Mouse (Mus musculus) left cerebral cortex, postnatal 36 days (tissue): ENCODE measurements around the gene Ak1. TPM values are rescaled to one million over a fixed set of nuclear protein-coding genes. Genes with fewer than 3 reads are reported as not detected.

Source experiments
- DNase-seq, 2 experiments: peaks; one replicate each; pipeline ENCODE4 v3.0.0; 2021 to 2022; ENCODE audit warnings: low spot score in 2 of 2, mixed read lengths in 1 of 2
- intact Hi-C: fragments of 180-260 bp; cut with DNase I; formaldehyde crosslinking; loops from one replicate; pipeline ENCODE4 v1.15.1; 2025
- total RNA-seq, 2 experiments: library from RNA; stranded (reverse); gene quantifications; 2 replicates each; pipeline ENCODE4 v1.2.3; 2021

Gene Ak1
- total RNA-seq, 2 experiments from 2014 or later = 152 to 173 TPM

DNA sequence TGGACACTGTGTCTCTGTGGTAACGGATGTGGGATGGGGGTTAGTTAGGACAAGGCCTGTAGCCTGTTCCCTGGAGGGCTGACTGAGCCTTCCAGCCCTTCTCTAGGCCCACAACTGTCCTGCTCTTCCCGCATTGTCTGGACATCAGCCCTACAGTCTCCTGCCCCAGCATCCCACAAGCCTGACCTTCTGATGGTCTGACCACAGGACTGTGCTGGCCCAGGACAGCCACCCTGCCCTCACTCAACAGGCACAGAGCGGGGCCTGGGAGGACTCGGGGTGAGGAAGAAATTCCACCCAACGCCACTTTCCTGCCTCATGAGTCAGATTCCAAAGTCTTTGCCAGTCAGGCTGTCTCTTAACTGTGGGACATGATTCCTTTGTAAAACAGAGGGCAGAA is 23.9 kb upstream of the Ak1 start:
- intact Hi-C loops = no loop called here
- no peak for DNase-seq

DNA sequence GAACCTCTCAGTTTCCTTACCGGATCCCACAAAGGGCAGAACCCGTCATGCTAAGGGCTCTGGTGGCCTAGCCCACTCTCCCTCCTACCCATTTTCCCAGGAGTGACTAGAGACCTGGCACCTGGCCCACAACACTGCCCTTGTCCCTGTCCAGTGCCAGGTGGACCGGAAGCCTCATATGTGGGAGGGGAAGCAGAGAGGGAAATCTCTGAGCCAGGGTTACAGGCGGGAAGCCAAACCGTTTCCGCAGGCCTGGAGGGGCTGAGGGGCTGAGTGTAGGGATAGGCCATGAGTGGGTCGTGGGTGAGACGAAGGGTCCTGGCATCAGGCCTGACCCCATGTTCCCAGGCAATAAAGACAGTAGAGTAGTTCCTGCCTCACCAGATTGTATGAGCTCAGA is 23.1 kb upstream of the Ak1 start:
- no peak for DNase-seq

DNA sequence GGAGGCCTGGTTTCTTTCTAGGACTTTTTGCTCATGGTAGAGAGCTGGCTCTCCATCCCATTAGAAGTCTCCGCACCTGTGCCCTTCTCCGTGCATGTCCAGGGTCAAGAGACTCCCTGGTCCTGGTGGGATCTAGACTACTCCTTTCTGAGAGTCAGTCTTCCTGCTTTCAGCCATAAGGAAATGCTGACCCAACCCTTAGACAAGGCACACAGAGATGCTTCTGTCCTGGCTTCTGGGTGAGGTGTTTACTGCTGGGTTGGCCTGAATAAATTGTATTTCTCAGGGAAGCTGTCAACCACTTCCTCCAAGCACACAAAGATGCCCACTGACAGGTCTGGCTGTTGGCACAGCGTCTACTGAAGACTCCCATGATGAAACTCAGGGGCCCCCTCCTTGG is 22.1 kb upstream of the Ak1 start, which contains the start of gene St6galnac6:
Gene St6galnac6 (plus strand): TSS at position 301 of the 400 bp plus-strand sequence.
- DNase-seq = no peak
- intact Hi-C loops = no loop called here

More for the DNA sequence above, 23.1 kb upstream of the Ak1 start:
- intact Hi-C loops = no loop called here

DNA sequence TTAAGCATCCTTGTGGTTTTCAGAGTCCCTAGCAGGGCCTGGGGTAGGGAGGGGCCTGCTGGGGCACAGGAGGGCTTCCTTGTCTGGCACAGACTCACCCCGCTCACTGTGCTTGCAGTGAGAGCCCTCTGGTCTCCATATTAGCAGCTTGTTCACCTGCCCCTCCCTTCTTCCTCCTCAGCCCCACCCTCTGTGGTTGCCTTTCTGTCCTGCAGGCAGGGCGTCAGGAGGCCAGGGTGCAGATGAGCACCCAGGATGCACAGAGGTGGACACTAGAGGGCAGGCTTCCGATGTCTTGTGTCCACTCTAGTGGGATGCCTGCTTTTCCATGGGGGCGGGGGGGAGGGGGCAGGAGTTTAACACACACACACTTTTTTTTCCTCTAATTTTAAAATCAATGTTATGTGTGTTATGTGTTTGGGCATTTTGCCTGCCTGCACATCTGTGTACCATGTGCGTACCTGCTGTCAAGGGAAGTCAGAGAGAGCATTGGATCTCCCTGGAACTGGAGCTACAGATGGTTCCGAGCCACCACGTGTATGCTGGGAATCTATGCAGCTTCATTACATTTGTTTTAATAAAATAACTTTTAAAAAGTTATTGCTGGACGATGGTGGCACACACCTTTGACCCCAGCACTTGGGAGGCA is 20.0 kb upstream of the Ak1 start:
- DNase-seq = no peak
- intact Hi-C loops = loop anchor here (2.0 kb wide), 1 partner anchor 15 kb away; the partner anchor contains the start of gene St6galnac4

DNA sequence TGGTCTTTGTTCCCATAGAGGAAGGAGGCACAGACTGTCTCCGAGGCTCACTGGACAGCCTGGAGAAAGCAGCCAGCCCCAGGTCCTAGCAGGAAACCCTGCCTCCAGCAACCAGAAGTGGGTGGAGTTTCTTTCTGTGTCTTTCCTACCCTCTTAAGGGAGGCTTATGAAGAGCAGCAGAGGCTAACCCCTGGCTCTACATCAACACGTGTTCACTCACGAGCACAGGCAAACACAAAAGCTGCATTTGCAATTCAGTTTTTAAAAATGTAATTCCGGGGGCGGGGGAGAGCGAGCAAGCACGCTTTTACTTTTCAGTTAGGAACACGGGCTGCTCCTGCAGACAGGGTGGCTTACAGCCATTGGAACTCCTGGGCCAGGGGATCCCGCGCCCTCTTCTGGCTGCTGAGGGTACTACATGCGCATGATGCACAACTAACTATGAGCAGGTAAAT is 18.9 kb upstream of the Ak1 start:
- intact Hi-C loops = loop anchor here (2.0 kb wide), 1 partner anchor 16 kb away; the partner anchor contains the start of gene St6galnac4
- peak; percentile 87 to 88 for DNase-seq

DNA sequence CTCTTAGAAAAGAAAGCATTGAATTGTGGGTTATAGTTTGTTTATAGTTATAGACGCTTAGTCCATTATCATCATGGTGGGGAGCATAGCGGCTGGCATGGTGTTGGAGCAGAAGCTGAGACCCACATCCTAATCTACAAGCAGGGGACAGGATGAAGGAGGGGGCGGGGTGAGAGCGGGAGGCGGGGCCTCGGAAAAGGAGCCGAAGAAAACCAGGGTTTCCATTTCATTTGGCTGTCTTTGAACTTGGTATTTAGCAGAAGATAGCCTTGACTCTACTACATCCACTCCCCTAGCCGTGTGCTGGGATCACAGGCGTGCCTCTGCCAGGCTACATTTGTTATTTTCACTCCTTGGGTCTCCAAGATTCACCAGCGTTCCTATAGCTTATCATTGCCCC is 16.9 kb upstream of the Ak1 start:
- no peak for DNase-seq
- intact Hi-C loops = no loop called here

DNA sequence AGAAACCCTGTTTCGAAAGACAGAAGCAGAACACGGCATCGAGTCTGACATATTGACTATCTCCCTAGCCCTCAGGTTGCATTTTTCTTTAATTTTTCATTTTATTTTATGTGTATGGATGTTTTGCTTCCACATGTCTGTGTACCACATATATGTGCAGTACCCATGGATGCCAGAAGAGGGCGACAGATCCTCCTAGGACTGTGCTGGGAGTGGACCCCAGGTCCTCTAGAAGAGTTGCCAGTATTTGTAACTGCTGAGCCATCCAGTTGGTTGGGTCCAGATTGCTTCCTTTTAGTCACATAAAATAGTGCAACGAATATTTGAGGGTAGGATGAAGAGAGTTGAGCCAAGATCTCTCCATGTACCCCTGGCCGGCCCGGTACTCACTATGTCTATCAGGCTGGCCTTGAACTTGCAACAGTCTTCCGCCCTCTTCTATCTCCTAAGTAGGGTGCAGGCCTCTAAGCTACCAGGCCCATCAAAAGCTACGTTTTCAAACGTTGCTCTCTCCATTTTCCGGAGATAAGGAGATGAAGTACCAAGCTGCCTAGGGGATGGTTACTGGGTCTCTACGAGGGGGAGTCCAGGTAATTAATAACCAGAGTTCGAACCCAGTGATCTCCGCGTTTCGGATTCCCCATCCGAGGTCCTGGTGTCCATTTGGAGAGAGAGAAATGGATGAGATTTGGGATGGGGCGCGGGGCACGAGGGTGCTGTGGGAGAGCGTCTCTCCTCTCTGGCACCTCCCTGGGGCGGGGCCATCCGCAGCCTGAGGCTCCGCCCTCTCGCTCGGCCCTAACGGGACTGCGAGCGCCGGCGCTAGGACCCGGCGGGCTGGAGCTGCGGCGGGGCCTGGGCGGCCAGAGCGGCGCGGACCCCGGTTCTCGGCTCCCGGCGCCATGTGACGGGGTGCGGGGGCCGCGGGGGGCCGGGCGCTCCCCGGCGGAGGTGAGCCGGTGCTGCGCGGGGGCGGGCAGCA is 15.1 kb upstream of the Ak1 start:
- intact Hi-C loops = no loop called here
- peak; percentile 78 to 88 for DNase-seq

DNA sequence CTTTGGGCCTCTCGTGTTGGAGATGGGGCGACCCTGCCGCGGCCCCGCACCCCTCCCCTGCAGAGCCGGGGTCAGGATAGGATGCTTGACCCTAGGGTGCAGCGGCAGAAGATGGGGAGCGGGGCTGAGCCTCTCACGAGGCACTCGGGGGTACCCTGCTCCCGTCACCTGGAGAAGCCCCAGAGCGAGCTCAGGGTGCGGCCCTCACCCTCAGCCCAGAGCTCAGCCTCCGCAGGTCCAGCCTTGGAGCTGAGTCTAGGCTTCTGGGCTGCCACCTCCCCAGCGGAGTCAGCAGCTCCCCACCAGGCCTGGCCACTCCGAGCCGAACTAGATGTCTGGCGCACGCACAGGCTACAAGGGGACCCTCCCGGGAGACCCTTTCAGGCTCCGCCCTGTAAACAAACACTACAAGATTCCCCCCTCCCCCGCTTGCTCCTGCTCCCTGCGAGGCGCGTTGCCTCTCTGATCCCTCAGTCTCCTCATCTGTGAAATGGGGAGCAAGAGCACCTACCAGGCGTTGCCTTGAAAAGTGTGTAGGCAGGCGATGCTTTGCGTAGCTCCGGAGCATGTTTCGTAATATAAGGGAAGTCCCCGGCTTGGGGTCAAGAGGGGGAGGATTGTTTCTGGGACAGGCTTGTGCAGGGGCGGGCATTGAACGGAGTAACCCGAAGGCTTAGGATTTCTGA is 14.2 kb upstream of the Ak1 start:
- intact Hi-C loops = no loop called here

DNA sequence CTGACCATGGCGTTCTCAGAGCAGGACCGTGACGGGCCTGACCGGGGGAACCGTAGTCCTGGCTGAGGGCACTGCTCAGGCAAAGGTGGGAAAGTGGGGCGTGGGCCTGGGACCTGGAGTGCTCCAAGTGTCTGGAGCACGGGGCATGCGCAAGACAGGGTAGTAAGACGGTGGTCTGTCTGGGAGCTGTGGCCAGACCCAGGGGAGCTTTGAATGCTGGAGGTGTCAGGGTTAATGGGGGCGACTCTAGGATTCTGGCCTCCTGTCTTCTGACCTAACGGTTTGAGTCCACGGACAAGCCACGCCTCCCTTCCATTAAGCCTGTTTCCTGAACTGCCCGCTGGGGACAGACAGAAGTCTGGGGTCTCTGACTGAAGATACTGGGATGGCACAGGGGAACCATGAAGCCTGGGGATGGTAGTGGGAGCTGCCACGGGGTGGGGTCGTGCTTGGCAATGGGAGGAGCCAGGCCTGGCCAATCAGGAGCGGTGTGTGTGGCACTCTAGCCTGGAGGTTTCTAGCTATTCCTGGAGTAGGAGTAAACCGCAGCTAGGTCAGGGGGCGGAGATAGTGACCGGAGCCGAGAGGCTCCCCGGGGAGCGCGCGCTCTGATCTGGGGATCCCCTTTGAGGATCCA is 13.3 kb upstream of the Ak1 start:
- intact Hi-C loops = no loop called here
- DNase-seq = peak; percentile 41 to 53

More for the DNA sequence above, 14.2 kb upstream of the Ak1 start:
- peak; percentile 51 to 52 for DNase-seq

DNA sequence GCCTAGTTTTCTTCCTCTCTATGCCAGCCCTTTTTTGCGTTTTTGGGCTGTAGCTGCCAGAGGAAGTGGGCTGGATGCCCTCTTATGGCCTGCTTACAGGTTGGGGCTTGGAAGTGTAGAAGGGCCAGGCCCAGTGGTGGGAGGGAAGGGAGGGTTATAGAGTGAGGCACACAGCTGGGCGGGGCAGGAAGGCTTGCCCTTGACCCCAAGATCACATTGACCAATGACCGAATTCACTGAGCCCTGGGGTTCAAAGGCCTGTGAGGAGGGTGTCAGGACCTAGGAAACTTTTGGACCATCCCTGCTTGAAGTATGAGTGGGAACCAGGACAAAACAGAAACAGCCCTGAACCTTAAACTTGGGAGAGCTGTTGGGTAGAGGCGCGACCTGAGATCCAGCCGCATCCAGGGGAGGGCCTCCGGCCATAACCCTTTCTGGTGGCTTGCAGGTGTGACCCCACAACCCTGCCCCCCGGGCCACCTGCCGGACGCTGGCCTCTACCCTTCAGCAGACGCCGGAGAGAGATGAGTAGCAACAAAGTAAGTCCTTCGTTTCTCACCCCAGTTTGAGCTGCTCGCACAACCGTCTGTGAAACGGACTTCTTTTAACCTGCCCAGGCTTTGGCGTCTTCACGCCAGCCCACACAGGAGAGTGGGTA is 12.7 kb upstream of the Ak1 start:
- no peak for DNase-seq
- intact Hi-C loops = no loop called here

DNA sequence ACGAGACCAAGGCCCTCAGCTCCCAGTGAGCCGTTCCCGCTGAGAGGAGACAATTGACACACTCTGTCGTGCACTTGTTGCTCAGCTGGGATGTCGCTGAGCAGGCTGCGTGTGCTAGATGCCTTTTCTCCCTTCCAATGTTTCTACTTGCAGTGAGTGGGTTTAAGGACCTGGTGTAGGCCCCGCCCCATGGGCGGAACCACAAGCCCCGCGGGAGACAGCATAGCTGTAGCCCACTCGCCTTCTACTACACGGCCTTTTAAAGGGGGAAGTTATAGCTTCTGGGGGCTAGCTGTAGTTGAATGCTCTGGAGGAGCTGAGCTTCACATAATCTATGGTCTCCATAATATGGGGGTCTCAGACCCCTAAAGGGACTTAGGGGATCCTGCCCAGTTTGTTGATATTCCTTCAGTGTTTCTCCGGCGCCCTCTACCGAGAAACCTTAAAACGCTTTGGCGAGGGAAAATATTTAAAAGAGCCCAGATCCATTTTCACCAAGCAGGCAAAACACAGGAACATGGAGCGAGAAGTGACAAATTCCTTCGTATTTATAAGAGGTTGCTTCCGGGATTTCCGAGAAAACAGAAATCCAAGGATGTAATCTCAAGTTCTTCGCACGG is 10.8 kb upstream of the Ak1 start:
- DNase-seq = peak in 1 of 2 experiments; percentile 55
- intact Hi-C loops = loop anchor here (5.0 kb wide), 1 partner anchor 33 kb away; the partner anchor contains the start of gene 9430097D07Rik

DNA sequence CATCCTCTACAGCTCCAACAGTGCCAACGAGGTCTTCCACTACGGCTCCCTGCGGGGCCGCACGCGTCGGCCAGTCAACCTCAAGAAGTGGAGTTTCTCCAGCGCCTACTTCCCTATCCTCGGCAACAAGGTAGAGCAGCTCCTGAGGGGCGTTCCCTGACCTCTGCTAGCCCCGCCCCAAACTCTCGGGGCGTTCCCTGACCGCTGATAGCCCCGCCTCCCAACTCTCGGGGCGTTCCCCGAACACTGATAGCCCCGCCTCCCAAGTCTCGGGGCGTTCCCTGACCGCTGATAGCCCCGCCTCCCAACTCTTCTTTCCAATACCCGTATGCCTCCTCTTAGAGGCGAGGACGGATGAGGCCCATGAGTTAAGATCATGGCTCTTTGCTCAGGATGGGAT is 9.3 kb upstream of the Ak1 start:
- intact Hi-C loops = loop anchor here (5.0 kb wide), 1 partner anchor 35 kb away; the partner anchor contains the start of gene 9430097D07Rik

DNA sequence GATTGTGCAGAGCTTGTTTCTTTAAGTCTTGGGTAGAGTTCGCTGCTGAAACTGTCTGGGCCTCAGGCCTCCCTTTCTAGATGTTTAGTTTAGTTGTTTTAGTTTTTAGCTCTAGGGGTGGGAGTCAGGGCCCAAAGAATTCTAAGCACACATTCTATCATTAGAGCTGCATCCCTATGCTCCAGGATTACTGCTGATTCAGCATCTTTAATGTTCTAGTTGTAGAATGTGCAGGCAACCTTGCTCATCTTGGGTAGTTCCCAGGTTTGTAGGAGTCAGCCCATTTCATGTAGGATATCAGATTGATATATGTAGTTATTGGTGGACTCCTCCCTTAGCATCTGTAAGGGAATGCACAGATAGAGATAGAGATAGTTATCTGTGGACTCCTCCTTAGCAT is 4.4 kb upstream of the Ak1 start:
- no peak for DNase-seq
- intact Hi-C loops = no loop called here

More for the DNA sequence above, 9.3 kb upstream of the Ak1 start:
- no peak for DNase-seq

DNA sequence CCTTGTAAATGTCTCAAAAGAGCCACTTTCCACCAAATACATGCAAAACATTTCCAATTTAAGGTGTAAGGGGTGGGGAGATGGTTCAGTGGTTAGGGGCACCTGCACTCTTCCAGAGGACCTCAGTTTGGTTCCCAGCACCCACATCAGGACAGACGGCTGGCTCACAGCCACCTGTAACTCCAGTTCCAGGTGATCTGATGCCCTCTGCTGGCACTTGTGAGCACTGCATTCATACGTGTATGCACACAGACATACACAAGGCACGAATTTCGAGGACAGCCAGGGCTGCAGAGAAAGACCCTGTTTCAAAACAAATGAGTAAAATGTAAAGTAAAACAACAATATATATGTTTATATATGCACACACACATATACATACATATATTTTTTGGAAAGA is 4.0 kb upstream of the Ak1 start:
- DNase-seq = no peak
- intact Hi-C loops = no loop called here

DNA sequence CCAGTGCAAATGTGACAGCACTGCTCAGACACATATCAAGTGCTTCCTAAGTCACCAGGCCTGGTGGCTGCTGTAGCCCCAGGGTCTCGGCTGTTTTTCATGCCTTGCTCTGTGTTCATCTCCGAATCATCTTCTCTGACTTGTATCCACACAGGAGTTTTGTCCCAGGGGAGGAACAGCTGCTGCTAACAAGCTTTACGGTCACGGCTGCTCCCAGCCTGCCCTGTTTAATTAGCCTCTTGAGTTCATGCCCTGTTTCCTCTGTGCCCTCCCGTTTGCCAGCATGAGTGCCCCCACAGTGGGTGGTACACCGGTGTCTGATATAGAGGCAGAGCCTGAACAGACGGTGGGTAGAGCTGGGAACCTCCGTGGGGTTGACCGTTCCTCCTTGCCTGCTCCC is 3.5 kb upstream of the Ak1 start:
- intact Hi-C loops = no loop called here

DNA sequence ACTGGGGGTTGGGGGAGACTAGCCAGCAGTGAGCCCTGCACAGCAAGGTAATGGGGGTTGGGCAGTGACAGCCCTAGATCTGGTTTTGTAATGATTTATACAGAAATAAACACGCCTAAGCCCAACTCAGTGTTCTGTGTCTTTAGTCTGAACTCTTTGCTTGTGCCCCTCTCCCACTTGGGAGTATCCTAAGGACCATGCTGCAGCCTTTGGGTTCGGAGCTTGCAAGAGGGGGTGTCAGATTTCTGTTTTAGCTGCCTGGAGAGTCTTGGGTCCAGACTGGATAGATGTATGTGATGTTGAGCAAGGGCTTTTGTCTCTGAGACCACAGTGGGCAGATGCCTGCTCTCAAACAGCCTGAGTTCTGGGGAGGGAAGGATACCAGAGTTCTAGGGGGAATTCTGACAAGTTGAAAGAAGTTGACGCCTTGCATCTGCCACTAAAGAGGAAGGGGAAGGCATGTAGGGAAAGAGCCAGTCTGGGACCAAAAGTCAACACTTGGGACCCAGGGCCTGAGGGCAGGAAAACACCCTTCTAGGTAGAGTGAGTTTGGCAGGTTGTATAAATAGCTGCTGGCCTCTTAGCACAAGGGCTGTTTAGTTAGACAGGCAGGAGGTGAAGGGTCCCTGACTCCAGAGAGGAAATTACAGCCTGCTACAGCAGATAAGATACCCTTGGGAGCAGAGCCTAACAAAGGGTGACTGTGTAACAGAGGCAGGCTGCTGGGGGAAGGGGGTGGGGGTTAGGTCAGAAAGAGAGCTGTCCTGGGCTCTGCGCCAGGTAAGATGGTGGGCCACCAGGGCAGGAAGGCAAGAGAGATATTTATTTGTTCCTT is 659 bp upstream of the Ak1 start:
- no peak for DNase-seq
- intact Hi-C loops = no loop called here

More for the DNA sequence above, 3.5 kb upstream of the Ak1 start:
- no peak for DNase-seq

DNA sequence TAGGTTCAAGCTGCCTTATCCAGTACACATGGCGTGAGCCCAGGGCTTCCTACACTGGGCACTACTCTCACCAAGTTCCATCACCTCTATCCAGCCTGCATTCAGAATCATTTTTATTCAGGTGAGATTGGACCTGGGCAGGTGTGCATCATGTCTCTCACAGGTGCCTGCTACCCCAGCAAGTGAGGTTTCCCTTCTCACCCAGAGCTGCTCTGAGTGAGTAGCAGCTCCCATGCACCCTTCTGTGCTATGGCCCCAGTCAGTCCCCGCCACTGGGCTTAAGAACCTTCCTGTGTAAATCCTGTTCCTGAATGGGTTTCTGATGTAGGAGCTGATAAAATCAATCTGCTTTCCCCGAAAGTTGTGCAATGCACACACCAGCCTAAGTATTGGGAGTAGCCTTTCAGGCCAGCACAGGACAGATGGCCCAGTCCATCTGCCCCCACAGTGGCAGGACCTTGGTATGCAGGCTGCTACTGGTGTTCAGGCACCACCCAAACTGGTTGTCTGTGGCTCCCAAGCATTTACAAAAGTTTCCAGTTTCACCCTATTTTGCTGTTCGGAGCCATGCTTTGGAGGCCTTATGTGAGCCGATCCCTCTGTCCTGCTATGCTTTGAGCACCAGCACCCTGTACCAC is 2.7 kb downstream of the Ak1 start:
- DNase-seq = no peak
- intact Hi-C loops = no loop called here
